Mouse (Mus musculus) limb, embryonic 11.5 days (tissue): ENCODE results near the gene Clmp. TPM values are rescaled to one million over a fixed set of nuclear protein-coding genes. Genes with fewer than 3 reads are reported as not detected.
"Not testable (repeated sequence)": the region's sequence is repeated elsewhere in the genome, so short reads cannot be mapped to it uniquely, and the experiment has no call there.

Experiments used
- ATAC-seq: fragments of 200-750 bp; cut with Nextera tagmentation; 2 replicates; pipeline ENCODE4 v1.8.0; 2017; ENCODE audit warnings: low read depth; ENCODE audit not compliant: insufficient number of reproducible peaks, low FRiP score, low TSS enrichment
- DNase-seq: peaks from one replicate; pipeline ENCODE4 v3.0.0-alpha.2; 2015; ENCODE audit warnings: low spot score
- H3K27ac ChIP-seq: fragments of 300-500 bp; sonication (generic); replicated peaks from 2 replicates; pipeline ENCODE4 v1.5.1; 2014; ENCODE audit warnings: low read depth, mild to moderate bottlenecking, low read length
- H3K27me3 ChIP-seq: fragments of 300-500 bp; sonication (generic); 2 replicates; pipeline ENCODE4 v1.6.1; 2014; ENCODE audit warnings: mild to moderate bottlenecking, low read length, mixed read lengths; ENCODE audit not compliant: control insufficient read depth, insufficient read depth
- H3K36me3 ChIP-seq: fragments of 300-500 bp; sonication (generic); 2 replicates; pipeline ENCODE4 v1.6.1; 2014; ENCODE audit warnings: mild to moderate bottlenecking, low read length, moderate library complexity, mixed read lengths; ENCODE audit not compliant: control insufficient read depth, insufficient read depth
- H3K4me1 ChIP-seq: fragments of 300-500 bp; sonication (generic); 2 replicates; pipeline ENCODE4 v1.6.1; 2014; ENCODE audit warnings: low read length, mixed read lengths; ENCODE audit not compliant: control insufficient read depth, insufficient read depth
- H3K4me2 ChIP-seq: fragments of 300-500 bp; sonication (generic); 2 replicates; pipeline ENCODE4 v1.6.1; 2014; ENCODE audit warnings: low read depth, mild to moderate bottlenecking, moderate library complexity; ENCODE audit not compliant: severe bottlenecking
- H3K4me3 ChIP-seq: fragments of 300-500 bp; sonication (generic); 2 replicates; pipeline ENCODE4 v1.5.1; 2014; ENCODE audit warnings: low read depth, low read length
- H3K9ac ChIP-seq: fragments of 300-500 bp; sonication (generic); 2 replicates; pipeline ENCODE4 v1.6.1; 2014; ENCODE audit warnings: mild to moderate bottlenecking, low read length
- H3K9me3 ChIP-seq: fragments of 300-500 bp; sonication (generic); 2 replicates; pipeline ENCODE4 v1.6.1; 2016; ENCODE audit warnings: low read length; ENCODE audit not compliant: control insufficient read depth
- WGBS: fragments of 180-500 bp; shearing (Covaris S2); extraction: QIAGEN DNeasy Blood & Tissue Kit; methylation state at CpG from one replicate; pipeline ENCODE4 v1.1.7; 2014; 5-methylcytosine and 5-hydroxymethylcytosine counted together
- polyA plus RNA-seq: library from polyadenylated mRNA; unstranded; fragments of >200 nt; fragmentation: Nextera tagmentation; extraction: Ambion mirVana; gene quantifications from 2 replicates; pipeline ENCODE4 v1.2.1, GENCODE M21; 2014

Gene Clmp
- polyA plus RNA-seq, 1 experiment from 2014 or later: 62.7 TPM

- H3K27ac ChIP-seq: no peak overlapping the region
- H3K4me3 ChIP-seq: no peak overlapping the region
- H3K4me1 ChIP-seq: no peaks in the 10 kb centered on the region
- H3K27me3 ChIP-seq: no peaks in the 10 kb centered on the region
- H3K9me3 ChIP-seq: no peaks in the 10 kb centered on the region
- H3K4me2 ChIP-seq: no peak overlapping the region
- ATAC-seq (no peak), DNase-seq (no peak)
- no peak overlapping the region for H3K9ac ChIP-seq
- H3K36me3 ChIP-seq: no peaks in the 10 kb centered on the region; the same call in 1 of the 2 replicates
- WGBS: 80% methylated on average over 7 of the region's 7 CpGs
Observed at GRCm38 (mm10) chr9:40766058-40766605, 80.4 kb downstream of the Clmp start.

GRCm38 (mm10) chr9:40767946-40768345 is 82.2 kb downstream of the Clmp start:
- Histone ChIP-seq H3K4me1 (no peaks in the 10 kb centered on the region), H3K36me3 (no peaks in the 10 kb centered on the region; the same call in 1 of the 2 replicates), H3K9me3 (no peaks in the 10 kb centered on the region), H3K9ac (no peak overlapping the region), H3K27ac (no peak overlapping the region), H3K27me3 (no peaks in the 10 kb centered on the region), H3K4me2 (no peak overlapping the region), H3K4me3 (no peak overlapping the region)
- WGBS: 90% methylated on average over 4 of the region's 4 CpGs
- DNase-seq (no peak), ATAC-seq (no peak)

- no peak overlapping the region for H3K9ac ChIP-seq
- H3K4me3 ChIP-seq: no peak overlapping the region
- no peaks in the 10 kb centered on the region for H3K27me3 ChIP-seq
- 87% methylated on average over 13 of the region's 13 CpGs for WGBS
- no peaks in the 10 kb centered on the region for H3K4me1 ChIP-seq
- no peak overlapping the region for H3K4me2 ChIP-seq
- H3K27ac ChIP-seq: no peak overlapping the region
- DNase-seq: no peak
- no peaks in the 10 kb centered on the region for H3K9me3 ChIP-seq
- H3K36me3 ChIP-seq: peaks cover 3% of the 10 kb centered on the region; the same call in 1 of the 2 replicates
- ATAC-seq: no peak
Observed at GRCm38 (mm10) chr9:40772246-40772645, 86.5 kb downstream of the Clmp start.

GRCm38 (mm10) chr9:40773142-40773541 is 87.4 kb downstream of the Clmp start:
- not testable (repeated sequence) for DNase-seq, H3K36me3 ChIP-seq, H3K9ac ChIP-seq, H3K27me3 ChIP-seq, H3K4me2 ChIP-seq, H3K9me3 ChIP-seq, H3K4me3 ChIP-seq, H3K4me1 ChIP-seq, H3K27ac ChIP-seq, ATAC-seq
- WGBS: 87% methylated on average over 6 of the region's 6 CpGs

GRCm38 (mm10) chr9:40773869-40774268 is 88.1 kb downstream of the Clmp start:
- H3K9me3 ChIP-seq: no peaks in the 10 kb centered on the region
- DNase-seq (no peak), ATAC-seq (no peak)
- H3K27me3 ChIP-seq: no peaks in the 10 kb centered on the region
- no peaks in the 10 kb centered on the region for H3K4me1 ChIP-seq
- no peak overlapping the region for H3K27ac ChIP-seq
- H3K9ac ChIP-seq: no peak overlapping the region
- peaks cover 3% of the 10 kb centered on the region for H3K36me3 ChIP-seq
- H3K4me3 ChIP-seq: no peak overlapping the region
- no peak overlapping the region for H3K4me2 ChIP-seq
- WGBS: 91% methylated on average over 4 of the region's 4 CpGs

GRCm38 (mm10) chr9:40776044-40776443 is 90.3 kb downstream of the Clmp start:
- Histone ChIP-seq H3K36me3 (peaks cover 3% of the 10 kb centered on the region; the same call in 1 of the 2 replicates), H3K4me2 (no peak overlapping the region), H3K9ac (no peak overlapping the region), H3K4me3 (no peak overlapping the region), H3K27me3 (no peaks in the 10 kb centered on the region), H3K27ac (no peak overlapping the region), H3K4me1 (no peaks in the 10 kb centered on the region), H3K9me3 (no peaks in the 10 kb centered on the region)
- no peak for DNase-seq
- WGBS: 48% methylated on average over 1 of the region's 1 CpGs
- no peak for ATAC-seq

- WGBS: 71% methylated on average over 11 of the region's 11 CpGs
- ATAC-seq (no peak), DNase-seq (no peak)
- Histone ChIP-seq H3K4me1 (no peaks in the 10 kb centered on the region), H3K9ac (no peak overlapping the region), H3K27ac (no peak overlapping the region), H3K36me3 (peaks cover 3% of the 10 kb centered on the region; the same call in 1 of the 2 replicates), H3K4me2 (no peak overlapping the region), H3K27me3 (no peaks in the 10 kb centered on the region), H3K9me3 (no peaks in the 10 kb centered on the region), H3K4me3 (no peak overlapping the region)
Observed at GRCm38 (mm10) chr9:40776459-40777248, 90.9 kb downstream of the Clmp start.

GRCm38 (mm10) chr9:40780111-40780510 is 94.3 kb downstream of the Clmp start:
- no peak overlapping the region for H3K27ac ChIP-seq
- no peak for ATAC-seq
- 80% methylated on average over 3 of the region's 3 CpGs for WGBS

More at GRCm38 (mm10) chr9:40780111-40780510, 94.3 kb downstream of the Clmp start:
- H3K4me1 ChIP-seq: peaks cover 4% of the 10 kb centered on the region
- no peak overlapping the region for H3K4me3 ChIP-seq
- no peaks in the 10 kb centered on the region for H3K27me3 ChIP-seq
- no peak overlapping the region for H3K4me2 ChIP-seq
- no peak for DNase-seq
- H3K36me3 ChIP-seq: no peaks in the 10 kb centered on the region; the same call in none of the 2 replicates
- no peaks in the 10 kb centered on the region for H3K9me3 ChIP-seq
- no peak overlapping the region for H3K9ac ChIP-seq
